Mouse (Mus musculus): ENCODE measurements at regions not wholly inside any gene's neighbourhood (a gene's known extent, or its start where the extent isn't known, plus 50 kb on each side); places are given as distances from the start of the nearest gene placed in this dataset.
A peak's percentile ranks its signal among the peaks of the same experiment; 100 is the strongest.

- no peak for DNase-seq (ENCODE audit: extremely low spot score, low read depth, low spot score)
Observed at GRCm38 (mm10) chr4:75884371-75884770, 606.3 kb upstream of the Dmac1 start.

GRCm38 (mm10) chr4:75869771-75870170 lies 591.7 kb upstream of the Dmac1 start:
- no peak for DNase-seq (ENCODE audit: extremely low spot score, low read depth, low spot score)

GRCm38 (mm10) chr4:75861076-75861475 lies 583.0 kb upstream of the Dmac1 start:
- no peak for DNase-seq (ENCODE audit: extremely low spot score, low read depth, low spot score)

GRCm38 (mm10) chr4:75857769-75858408 lies 579.8 kb upstream of the Dmac1 start:
- DNase-seq (ENCODE audit: extremely low spot score, low read depth, low spot score): no peak

GRCm38 (mm10) chr4:75855688-75856296 lies 577.7 kb upstream of the Dmac1 start:
- DNase-seq (ENCODE audit: extremely low spot score, low read depth, low spot score): peak; percentile 49

GRCm38 (mm10) chr4:75850343-75850742 lies 572.2 kb upstream of the Dmac1 start:
- no peak for DNase-seq (ENCODE audit: extremely low spot score, low read depth, low spot score)

GRCm38 (mm10) chr4:75847675-75848385 lies 569.7 kb upstream of the Dmac1 start:
- DNase-seq (ENCODE audit: extremely low spot score, low read depth, low spot score): no peak

- no peak for DNase-seq (ENCODE audit: extremely low spot score, low read depth, low spot score)
Observed at GRCm38 (mm10) chr4:75845021-75845420, 566.9 kb upstream of the Dmac1 start.

GRCm38 (mm10) chr4:75838619-75839018 lies 560.5 kb upstream of the Dmac1 start:
- no peak for DNase-seq (ENCODE audit: extremely low spot score, low read depth, low spot score)

- DNase-seq (ENCODE audit: extremely low spot score, low read depth, low spot score): no peak
Observed at GRCm38 (mm10) chr4:75827082-75827711, 549.1 kb upstream of the Dmac1 start.

GRCm38 (mm10) chr4:75819193-75819603 lies 541.1 kb upstream of the Dmac1 start:
- no peak for DNase-seq (ENCODE audit: extremely low spot score, low read depth, low spot score)

GRCm38 (mm10) chr4:75816026-75816425 lies 537.9 kb upstream of the Dmac1 start:
- no peak for DNase-seq (ENCODE audit: extremely low spot score, low read depth, low spot score)

- no peak for DNase-seq (ENCODE audit: extremely low spot score, low read depth, low spot score)
Observed at GRCm38 (mm10) chr4:75812266-75812665, 534.2 kb upstream of the Dmac1 start.

GRCm38 (mm10) chr4:75801870-75802269 lies 523.8 kb upstream of the Dmac1 start:
- no peak for DNase-seq (ENCODE audit: extremely low spot score, low read depth, low spot score)

- no peak for DNase-seq (ENCODE audit: extremely low spot score, low read depth, low spot score)
Observed at GRCm38 (mm10) chr4:75801156-75801555, 523.1 kb upstream of the Dmac1 start.

GRCm38 (mm10) chr4:75791789-75792188 lies 513.7 kb upstream of the Dmac1 start:
- DNase-seq (ENCODE audit: extremely low spot score, low read depth, low spot score): no peak

GRCm38 (mm10) chr4:75790920-75791589 lies 513.0 kb upstream of the Dmac1 start:
- DNase-seq (ENCODE audit: extremely low spot score, low read depth, low spot score): no peak

- no peak for DNase-seq (ENCODE audit: extremely low spot score, low read depth, low spot score)
Observed at GRCm38 (mm10) chr4:75787405-75787804, 509.3 kb upstream of the Dmac1 start.

GRCm38 (mm10) chr4:75786391-75786790 lies 508.3 kb upstream of the Dmac1 start:
- DNase-seq (ENCODE audit: extremely low spot score, low read depth, low spot score): no peak

GRCm38 (mm10) chr4:75779492-75779891 lies 501.4 kb upstream of the Dmac1 start:
- DNase-seq (ENCODE audit: extremely low spot score, low read depth, low spot score): no peak

- DNase-seq (ENCODE audit: extremely low spot score, low read depth, low spot score): peak; percentile 33
Observed at GRCm38 (mm10) chr4:75764141-75764540, 486.0 kb upstream of the Dmac1 start.
